Mouse (Mus musculus) ES-E14 (cell line): ENCODE results near the gene Unc5cl.

Source experiments
- CHD2 ChIP-seq: IDR thresholded peaks from 2 replicates; pipeline ENCODE4 v1.6.1; 2014; ENCODE audit warnings: mild to moderate bottlenecking, low read depth, low read length, inconsistent platforms
- ZC3H11A ChIP-seq: IDR thresholded peaks from 2 replicates; pipeline ENCODE4 v1.6.1; 2012; ENCODE audit warnings: low read depth, mild to moderate bottlenecking, inconsistent platforms, low read length, borderline replicate concordance
- ZNF384 ChIP-seq: IDR thresholded peaks from 2 replicates; pipeline ENCODE4 v1.6.1; 2012; ENCODE audit warnings: low read depth, low read length, inconsistent platforms

DNA sequence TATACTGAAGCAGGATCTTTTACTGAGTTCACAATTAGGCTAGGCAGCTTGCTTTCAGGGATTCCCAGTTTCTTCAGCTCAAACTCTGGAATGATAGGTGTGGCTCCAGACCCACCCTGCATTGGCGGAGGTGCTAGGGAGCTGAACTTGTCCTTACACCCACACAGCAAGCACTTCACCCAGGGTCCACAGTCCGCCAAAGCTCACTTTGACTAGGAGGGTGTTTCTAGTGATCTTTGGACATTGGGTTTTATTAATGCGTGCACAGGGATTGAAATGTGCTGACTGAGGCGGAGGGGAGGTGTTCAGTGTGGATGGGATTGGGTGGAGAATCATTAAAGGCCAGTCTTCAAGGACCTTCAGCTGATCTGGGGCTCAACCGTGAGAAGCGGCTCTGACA lies 93.0 kb downstream of the Unc5cl start:
- TF ChIP-seq CHD2 (no peak), ZC3H11A (no peak), ZNF384 (no peak)
